Mouse (Mus musculus): ENCODE results near the gene Galns. TPM values are rescaled to one million over a fixed set of nuclear protein-coding genes. Genes with fewer than 3 reads are reported as not detected.

The Galns gene
- polyA plus RNA-seq, 1 experiment from 2014 or later = 6.9 TPM

DNA sequence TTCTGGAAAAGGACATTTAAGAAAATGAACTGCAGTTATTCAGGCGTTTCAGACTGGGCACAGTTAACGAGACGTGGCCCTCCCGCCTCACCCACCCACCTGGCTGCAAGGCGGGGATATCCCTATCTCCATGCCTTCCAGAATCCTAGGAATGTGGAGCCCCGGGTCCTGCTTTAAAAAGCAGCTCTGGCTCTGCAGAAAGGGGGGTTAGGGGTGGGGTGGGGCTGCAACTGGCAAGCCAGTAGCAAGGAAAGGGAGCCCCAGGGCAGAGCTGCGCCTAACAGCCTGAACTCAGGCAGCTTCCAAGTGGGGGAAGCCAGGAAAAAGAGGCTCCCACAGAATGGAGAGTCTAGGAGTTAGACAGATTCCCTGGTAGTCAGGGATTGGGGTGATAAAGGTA is 32.1 kb downstream of the Galns start:
- Histone ChIP-seq H3K4me1 (ENCODE audit: insufficient read depth) (peaks cover 20% of the 10 kb centered on the region), H3K9ac (replicated peaks) (no peak overlapping the region), H3K27me3 (ENCODE audit: insufficient read depth, low read length) (no peaks in the 10 kb centered on the region), H3K4me2 (ENCODE audit: low read depth, low read length) (no peak overlapping the region), H3K36me3 (replicated peaks; ENCODE audit: insufficient read depth, low read length) (no peaks in the 10 kb centered on the region; the same call in 1 of the 2 replicates), H3K9me3 (ENCODE audit: low read length) (no peaks in the 10 kb centered on the region), H3K4me3 (ENCODE audit: low read depth, low read length) (no peak overlapping the region), H3K27ac (ENCODE audit: low read depth) (no peak overlapping the region)
- no peak for ATAC-seq
- DNase-seq = no peak
- no peak for TF ChIP-seq CTCF (IDR thresholded peaks at IDR 0.05; ENCODE audit: low read depth)
- 75% methylated on average over 7 of the region's 7 CpGs for WGBS (ENCODE audit: insufficient replicate concordance)

DNA sequence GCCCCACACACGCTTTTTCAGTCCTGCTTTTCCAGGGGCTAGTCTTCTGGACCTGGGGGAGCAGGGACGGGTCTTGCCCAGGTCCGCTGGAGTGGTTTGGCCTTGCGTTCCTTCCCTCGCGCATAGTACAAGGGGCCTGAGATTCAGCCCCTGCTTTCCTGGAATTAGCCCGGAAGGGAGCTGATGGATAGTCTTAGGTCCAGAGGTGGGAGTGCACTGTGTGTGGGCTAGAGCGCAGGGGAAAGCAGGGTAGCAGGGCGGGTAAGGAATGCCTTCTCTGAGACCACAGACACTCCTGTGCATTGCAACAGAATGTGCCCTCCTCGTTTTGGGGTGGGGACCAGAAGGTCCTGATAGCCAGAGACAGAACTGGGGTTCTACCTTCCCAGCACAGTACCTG is 34.1 kb downstream of the Galns start:
- Histone ChIP-seq H3K4me1 (ENCODE audit: insufficient read depth) (peaks cover 22% of the 10 kb centered on the region), H3K4me3 (ENCODE audit: low read depth, low read length) (no peak overlapping the region)
- no peak for ATAC-seq

DNA sequence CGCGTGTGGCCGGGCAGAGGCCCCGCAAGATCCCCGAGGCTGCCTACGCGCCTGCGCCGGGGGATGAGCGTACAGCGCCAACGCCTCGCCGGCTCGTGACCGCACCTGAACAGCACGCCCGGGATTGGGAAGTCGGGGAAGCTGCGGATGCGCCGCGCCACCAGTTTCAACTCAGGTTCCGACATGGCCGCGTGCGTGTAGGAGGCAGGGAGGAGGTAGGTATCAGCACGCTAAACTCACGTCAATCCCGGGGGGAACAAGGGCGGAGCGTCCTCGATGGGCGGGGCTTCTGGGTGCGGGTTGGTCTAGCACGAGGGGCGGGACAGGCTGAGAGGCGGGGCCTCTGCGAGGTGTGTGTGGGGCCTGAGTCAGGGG is 34.6 kb downstream of the Galns start, which contains the start of gene Aprt:
Gene Aprt, minus strand, starts transcription at position 262 of the 375 bp plus-strand sequence.
- H3K4me2 ChIP-seq (ENCODE audit: low read depth, low read length) = peak within 1 kb of the TSS; percentile 87
- WGBS (ENCODE audit: insufficient replicate concordance) = under 1% methylated on average over 39 of the region's 39 CpGs
- peak within 1 kb of the TSS; percentile 86 for H3K9ac ChIP-seq (replicated peaks)
- DNase-seq (peak; percentile 97), ATAC-seq (peak; percentile 81)
- no peaks in the 10 kb centered on the region for H3K27me3 ChIP-seq (ENCODE audit: insufficient read depth, low read length)
- peaks cover 22% of the 10 kb centered on the region for H3K4me1 ChIP-seq (ENCODE audit: insufficient read depth)
- H3K27ac ChIP-seq (ENCODE audit: low read depth) = peak within 1 kb of the TSS; percentile 84
- H3K4me3 ChIP-seq (ENCODE audit: low read depth, low read length) = peak within 1 kb of the TSS; percentile 70
- H3K36me3 ChIP-seq (replicated peaks; ENCODE audit: insufficient read depth, low read length) = peaks cover 16% of the 10 kb centered on the region
- H3K9me3 ChIP-seq (ENCODE audit: low read length) = no peaks in the 10 kb centered on the region
- TF ChIP-seq EP300 (IDR thresholded peaks at IDR 0.05; ENCODE audit: low read depth) (no peak), CTCF (IDR thresholded peaks at IDR 0.05; ENCODE audit: low read depth) (no peak)

More for the DNA sequence above, 34.1 kb downstream of the Galns start:
- 0 out of 2 replicates have a peak overlapping the region, but pooled peaks have one; percentile 9 for H3K27ac ChIP-seq (ENCODE audit: low read depth)
- peak overlapping the region; percentile 87 for H3K4me2 ChIP-seq (ENCODE audit: low read depth, low read length)
- no peaks in the 10 kb centered on the region for H3K27me3 ChIP-seq (ENCODE audit: insufficient read depth, low read length)
- peaks cover 11% of the 10 kb centered on the region for H3K36me3 ChIP-seq (replicated peaks; ENCODE audit: insufficient read depth, low read length)
- no peak for TF ChIP-seq CTCF (IDR thresholded peaks at IDR 0.05; ENCODE audit: low read depth)
- no peak for TF ChIP-seq EP300 (IDR thresholded peaks at IDR 0.05; ENCODE audit: low read depth)
- DNase-seq = no peak
- no peaks in the 10 kb centered on the region for H3K9me3 ChIP-seq (ENCODE audit: low read length)
- peak overlapping the region; percentile 86; the same call in 1 of the 2 replicates for H3K9ac ChIP-seq (replicated peaks)
- 55% methylated on average over 10 of the region's 10 CpGs for WGBS (ENCODE audit: insufficient replicate concordance)

GRCm38 (mm10) chr8:122575735-122576647 is 35.3 kb downstream of the Galns start:
- peak overlapping the region; percentile 86 for H3K9ac ChIP-seq (replicated peaks)
- WGBS (ENCODE audit: insufficient replicate concordance) = 5% methylated on average over 21 of the region's 21 CpGs
- peak overlapping the region; percentile 70 for H3K4me3 ChIP-seq (ENCODE audit: low read depth, low read length)
- DNase-seq = peak; percentile 41
- peak overlapping the region; percentile 84 for H3K27ac ChIP-seq (ENCODE audit: low read depth)
- H3K4me2 ChIP-seq (ENCODE audit: low read depth, low read length) = peak overlapping the region; percentile 87
- H3K4me1 ChIP-seq (ENCODE audit: insufficient read depth) = peaks cover 22% of the 10 kb centered on the region
- TF ChIP-seq CTCF (IDR thresholded peaks at IDR 0.05; ENCODE audit: low read depth) = no peak
- no peaks in the 10 kb centered on the region for H3K9me3 ChIP-seq (ENCODE audit: low read length)
- peaks cover 22% of the 10 kb centered on the region for H3K36me3 ChIP-seq (replicated peaks; ENCODE audit: insufficient read depth, low read length)
- H3K27me3 ChIP-seq (ENCODE audit: insufficient read depth, low read length) = no peaks in the 10 kb centered on the region
- ATAC-seq = peak; percentile 14

GRCm38 (mm10) chr8:122575286-122575685 is 36.0 kb downstream of the Galns start:
- Histone ChIP-seq H3K4me2 (ENCODE audit: low read depth, low read length) (peak overlapping the region; percentile 87), H3K4me3 (ENCODE audit: low read depth, low read length) (peak overlapping the region; percentile 70), H3K9me3 (ENCODE audit: low read length) (no peaks in the 10 kb centered on the region), H3K9ac (replicated peaks) (peak overlapping the region; percentile 86), H3K27ac (ENCODE audit: low read depth) (peak overlapping the region; percentile 84), H3K36me3 (replicated peaks; ENCODE audit: insufficient read depth, low read length) (peaks cover 28% of the 10 kb centered on the region), H3K27me3 (ENCODE audit: insufficient read depth, low read length) (no peaks in the 10 kb centered on the region), H3K4me1 (ENCODE audit: insufficient read depth) (peaks cover 22% of the 10 kb centered on the region)
- 27% methylated on average over 8 of the region's 8 CpGs for WGBS (ENCODE audit: insufficient replicate concordance)
- TF ChIP-seq EP300 (IDR thresholded peaks at IDR 0.05; ENCODE audit: low read depth) (no peak), CTCF (IDR thresholded peaks at IDR 0.05; ENCODE audit: low read depth) (no peak)
- ATAC-seq = no peak
- DNase-seq = no peak

- Histone ChIP-seq H3K4me3 (ENCODE audit: low read depth, low read length) (peak overlapping the region; percentile 70), H3K36me3 (replicated peaks; ENCODE audit: insufficient read depth, low read length) (peaks cover 33% of the 10 kb centered on the region), H3K9ac (replicated peaks) (peak overlapping the region; percentile 86), H3K9me3 (ENCODE audit: low read length) (no peaks in the 10 kb centered on the region), H3K4me2 (ENCODE audit: low read depth, low read length) (peak overlapping the region; percentile 87), H3K27ac (ENCODE audit: low read depth) (peak overlapping the region; percentile 84), H3K27me3 (ENCODE audit: insufficient read depth, low read length) (no peaks in the 10 kb centered on the region), H3K4me1 (ENCODE audit: insufficient read depth) (peaks cover 22% of the 10 kb centered on the region)
- WGBS (ENCODE audit: insufficient replicate concordance) = 35% methylated on average over 10 of the region's 10 CpGs
- peak; percentile 62 for DNase-seq
- TF ChIP-seq EP300 (IDR thresholded peaks at IDR 0.05; ENCODE audit: low read depth) (no peak), CTCF (IDR thresholded peaks at IDR 0.05; ENCODE audit: low read depth) (no peak)
- peak; percentile 76 for ATAC-seq
Measured at GRCm38 (mm10) chr8:122574667-122575251, 36.5 kb downstream of the Galns start.

All from liver, postnatal 0 days (tissue).